Mouse (Mus musculus) CD8-positive naive resting alpha-beta T cell, adult 2 months (primary cell): Measurements from ENCODE around the gene Ptpn6.

Experiments used
- DNase-seq, 2 experiments: peaks; one replicate each; pipeline ENCODE4 v3.0.0; 2022; ENCODE audit warnings: low read depth in 2 of 2, low spot score in 2 of 2

Gene Ptpn6

GRCm38 (mm10) chr6:124738511-124739023 lies at the start of gene Ptpn6:
Gene Ptpn6, minus strand, starts transcription at chr6:124738714.
- no peak for DNase-seq

GRCm38 (mm10) chr6:124787722-124788121 lies 49.2 kb upstream of the Ptpn6 start:
- no peak for DNase-seq

GRCm38 (mm10) chr6:124786756-124787420 lies 48.4 kb upstream of the Ptpn6 start:
- no peak for DNase-seq

- DNase-seq, result no peak
These were observed 43.9 kb upstream of the Ptpn6 start for GRCm38 (mm10) chr6:124782436-124782835.

GRCm38 (mm10) chr6:124780917-124781316 lies 42.4 kb upstream of the Ptpn6 start:
- DNase-seq, result no peak

- no peak for DNase-seq
These were observed 41.5 kb upstream of the Ptpn6 start for GRCm38 (mm10) chr6:124779984-124780416.

GRCm38 (mm10) chr6:124779222-124779983 lies 40.9 kb upstream of the Ptpn6 start, which contains the start of gene Lrrc23:
Gene Lrrc23, minus strand, starts transcription at chr6:124779727.
- peak; percentile 58 to 69 for DNase-seq

- DNase-seq, result no peak
These were observed 32.0 kb upstream of the Ptpn6 start for GRCm38 (mm10) chr6:124770511-124770910.

- DNase-seq, result no peak
These were observed 31.5 kb upstream of the Ptpn6 start for GRCm38 (mm10) chr6:124770013-124770412.

GRCm38 (mm10) chr6:124769101-124769765 lies 30.7 kb upstream of the Ptpn6 start, which contains the start of gene Eno2:
Gene Eno2, minus strand, starts transcription at chr6:124769673.
- DNase-seq, result peak in 1 of 2 experiments; percentile 28

- no peak for DNase-seq
These were observed 30.2 kb upstream of the Ptpn6 start for GRCm38 (mm10) chr6:124768704-124769044.

- no peak for DNase-seq
These were observed 29.6 kb upstream of the Ptpn6 start for GRCm38 (mm10) chr6:124767920-124768703.

GRCm38 (mm10) chr6:124767536-124767919 lies 29.0 kb upstream of the Ptpn6 start:
- no peak for DNase-seq

- DNase-seq, result no peak
These were observed 27.4 kb upstream of the Ptpn6 start for GRCm38 (mm10) chr6:124765951-124766350.

- peak; percentile 88 to 92 for DNase-seq
These were observed 20.7 kb upstream of the Ptpn6 start for GRCm38 (mm10) chr6:124759259-124759658.

- no peak for DNase-seq
These were observed 20.3 kb upstream of the Ptpn6 start for GRCm38 (mm10) chr6:124758849-124759232.

GRCm38 (mm10) chr6:124757909-124758848 lies 19.7 kb upstream of the Ptpn6 start:
- no peak for DNase-seq

GRCm38 (mm10) chr6:124757351-124757880 lies 18.9 kb upstream of the Ptpn6 start:
- DNase-seq, result no peak

GRCm38 (mm10) chr6:124756652-124757350 lies 18.3 kb upstream of the Ptpn6 start:
- DNase-seq, result peak in 1 of 2 experiments; percentile 25
